In genomic region chr5:135579331-135579751, GRCm38 (mm10) we compare ENCODE assay signal across 18 mouse cellular contexts. TPM values are rescaled to one million over a fixed set of nuclear protein-coding genes. Genes with fewer than 3 reads are reported as not detected.
A peak's percentile ranks its signal among the peaks of the same experiment; 100 is the strongest.
DNase-seq lines count a peak whose midpoint lies in the region; ATAC-seq and TF ChIP-seq lines count a peak whose summit lies in the region.
"Had no signal": no experiment of that assay in that cellular context is flagged by ENCODE, and none has a peak within 500 bp of the region (broad histone marks: within the 10 kb centered on the region; RNA-seq: fewer than 3 reads in every experiment).

No protein-coding gene starts in this region.

- no peak overlapping the region for H3K9ac ChIP-seq in midbrain, embryonic 16.5 days (ENCODE audit: low read depth, low read length)
- no peak overlapping the region for H3K9ac ChIP-seq in midbrain, embryonic 15.5 days
- H3K9ac ChIP-seq: kidney, embryonic 15.5 days; limb, embryonic 15.5 days had no signal

- no peaks in the 10 kb centered on the region for H3K27me3 ChIP-seq in cerebellum, adult 2 months (ENCODE audit: control insufficient read depth, insufficient read depth, low read length)
- H3K27me3 ChIP-seq in midbrain, embryonic 16.5 days (ENCODE audit: control insufficient read depth, insufficient read depth, low read depth, low read length): no peaks in the 10 kb centered on the region
- no peaks in the 10 kb centered on the region for H3K27me3 ChIP-seq in midbrain, embryonic 15.5 days (replicated peaks)
- H3K27me3 ChIP-seq: kidney, embryonic 15.5 days; limb, embryonic 15.5 days had no signal

- H3K4me3 ChIP-seq in cerebellum, adult 2 months (replicated peaks; ENCODE audit: insufficient read depth, low read depth, low read length): no peak overlapping the region
- no peak overlapping the region for H3K4me3 ChIP-seq in midbrain, embryonic 16.5 days (ENCODE audit: low read depth, low read length)
- no peak overlapping the region for H3K4me3 ChIP-seq in midbrain, embryonic 15.5 days
- no peak overlapping the region for H3K4me3 ChIP-seq in left cerebral cortex, adult 2 months
- H3K4me3 ChIP-seq: kidney, embryonic 15.5 days; limb, embryonic 15.5 days; myocyte had no signal

- H3K4me2 ChIP-seq in midbrain, embryonic 16.5 days (ENCODE audit: low read length): no peak overlapping the region
- no peak overlapping the region for H3K4me2 ChIP-seq in midbrain, embryonic 15.5 days
- H3K4me2 ChIP-seq: kidney, embryonic 15.5 days; limb, embryonic 15.5 days had no signal

- no peak for TF ChIP-seq CTCF in cerebellum, adult 2 months (IDR thresholded peaks at IDR 0.05; ENCODE audit: borderline replicate concordance, insufficient read depth, low read depth, low read length)
- no peak for TF ChIP-seq CTCF in left cerebral cortex, adult 2 months (IDR thresholded peaks at IDR 0.05)

- no peak overlapping the region for H3K27ac ChIP-seq in cerebellum, adult 2 months (ENCODE audit: insufficient read depth, low read length)
- H3K27ac ChIP-seq in midbrain, embryonic 16.5 days (ENCODE audit: low read length): no peak overlapping the region
- H3K27ac ChIP-seq in midbrain, embryonic 15.5 days: no peak overlapping the region
- H3K27ac ChIP-seq in left cerebral cortex, adult 2 months: no peak overlapping the region
- H3K27ac ChIP-seq: kidney, embryonic 15.5 days; limb, embryonic 15.5 days had no signal

- ATAC-seq in midbrain, embryonic 16.5 days: 0 out of 2 replicates have a peak, but pooled peaks have one; percentile 62
- ATAC-seq in midbrain, embryonic 15.5 days (replicated peaks): no peak

- no peak for TF ChIP-seq POLR2A in cerebellum, adult 2 months (IDR thresholded peaks at IDR 0.05; ENCODE audit: borderline replicate concordance, insufficient read depth, low read length)

- no peaks in the 10 kb centered on the region for H3K36me3 ChIP-seq in midbrain, embryonic 16.5 days (ENCODE audit: control insufficient read depth, insufficient read depth, low read length)
- no peaks in the 10 kb centered on the region for H3K36me3 ChIP-seq in midbrain, embryonic 15.5 days (replicated peaks)
- H3K36me3 ChIP-seq: kidney, embryonic 15.5 days; limb, embryonic 15.5 days had no signal

- H3K4me1 ChIP-seq in cerebellum, adult 2 months (ENCODE audit: control insufficient read depth, insufficient read depth, low read length): no peaks in the 10 kb centered on the region
- no peaks in the 10 kb centered on the region for H3K4me1 ChIP-seq in midbrain, embryonic 16.5 days (ENCODE audit: control insufficient read depth, insufficient read depth, low read length)
- no peaks in the 10 kb centered on the region for H3K4me1 ChIP-seq in midbrain, embryonic 15.5 days
- H3K4me1 ChIP-seq: kidney, embryonic 15.5 days; limb, embryonic 15.5 days had no signal

- WGBS in cerebellum, adult 2 months: 31% methylated on average over 10 of the region's 10 CpGs
- 81% methylated on average over 10 of the region's 10 CpGs for WGBS in midbrain, embryonic 16.5 days
- WGBS in midbrain, embryonic 15.5 days: 74% methylated on average over 10 of the region's 10 CpGs

- intact Hi-C loops in left cerebral cortex, adult 2 months (cut with DNase I): no loop called here

- H3K9me3 ChIP-seq in midbrain, embryonic 16.5 days (replicated peaks; ENCODE audit: control insufficient read depth, low read length, poor library complexity, severe bottlenecking): no peaks in the 10 kb centered on the region
- H3K9me3 ChIP-seq in midbrain, embryonic 15.5 days: no peaks in the 10 kb centered on the region
- H3K9me3 ChIP-seq: kidney, embryonic 15.5 days; limb, embryonic 15.5 days had no signal

- peak; percentile 25 to 54 for DNase-seq in cerebellum, postnatal 10 days
- no peak for DNase-seq in cerebellum, adult 2 months
- peak; percentile 28 to 45 for DNase-seq in left cerebral cortex, adult 2 months (ENCODE audit: extremely low spot score in 1 of 2, low spot score in 2 of 2)
- peak; percentile 56 for DNase-seq in right cerebral cortex, postnatal 4 days
- DNase-seq in lung, adult 18-20 months: no peak
- no peak for DNase-seq in adrenal gland, adult 18-20 months (ENCODE audit: low spot score in 2 of 2)
- DNase-seq: cerebellum, adult 11-12 months; heart, adult 18-20 months; heart, postnatal 4 days; lung, postnatal 36 days; retina, postnatal 1 day had no signal

RNA-seq across cellular contexts. Expression of gene Ccl24, which starts 6.5 kb away (rescaled TPM):
- polyA plus RNA-seq in cerebellum, adult 2 months (2012; rRNA removed): 0.23 and 0.32 TPM in 2 replicates
- 1.2 and 2.3 TPM in 2 replicates for polyA plus RNA-seq in midbrain, embryonic 16.5 days (2015; fragmentation: Nextera tagmentation; extraction: Ambion mirVana)
- polyA plus RNA-seq in midbrain, embryonic 15.5 days (2015; fragmentation: Nextera tagmentation; extraction: Ambion mirVana): 1.2 and 2.8 TPM in 2 replicates
- under 1 TPM in 1 of 2 experiments, not detected in 1; 0.68 TPM for total RNA-seq in left cerebral cortex, adult 2 months (2021)
- total RNA-seq in adrenal gland, adult 18-20 months (2021): 1 to 10 TPM in 1 of 2 experiments, not detected in 1; 2.1 TPM
- total RNA-seq: ES-E14 had no signal
- polyA plus RNA-seq: myocyte had no signal

RNA-seq across cellular contexts. Expression of gene Ccl26, which starts 16.0 kb away (rescaled TPM):
- not detected in 2 replicates for polyA plus RNA-seq in cerebellum, adult 2 months (2012; rRNA removed)
- not detected in 2 replicates for polyA plus RNA-seq in midbrain, embryonic 16.5 days (2015; fragmentation: Nextera tagmentation; extraction: Ambion mirVana)
- not detected in 2 replicates for polyA plus RNA-seq in midbrain, embryonic 15.5 days (2015; fragmentation: Nextera tagmentation; extraction: Ambion mirVana)
- total RNA-seq in left cerebral cortex, adult 2 months (2021): not detected
- not detected for total RNA-seq in adrenal gland, adult 18-20 months (2021)
- total RNA-seq: ES-E14; heart, adult 18-20 months; heart, postnatal 4 days had no signal
- polyA plus RNA-seq: kidney, embryonic 15.5 days; limb, embryonic 15.5 days; myocyte; stomach, embryonic 14.5 days had no signal

RNA-seq across cellular contexts. Expression of gene Hip1, which starts 34.4 kb away (rescaled TPM):
- polyA plus RNA-seq in cerebellum, adult 2 months (2012; rRNA removed): 32.3 and 35.2 TPM in 2 replicates
- polyA plus RNA-seq in midbrain, embryonic 16.5 days (2015; fragmentation: Nextera tagmentation; extraction: Ambion mirVana): 39.4 and 39.7 TPM in 2 replicates
- 37.6 and 38.2 TPM in 2 replicates for polyA plus RNA-seq in midbrain, embryonic 15.5 days (2015; fragmentation: Nextera tagmentation; extraction: Ambion mirVana)
- 10 to 100 TPM; 48.7 to 51.9 TPM for total RNA-seq in left cerebral cortex, adult 2 months (2021)
- 10 to 100 TPM; 19.7 to 24.4 TPM for total RNA-seq in adrenal gland, adult 18-20 months (2021)

RNA-seq across cellular contexts. Expression of gene Rhbdd2, which starts 53.1 kb away (rescaled TPM):
- 58.1 and 62.4 TPM in 2 replicates for polyA plus RNA-seq in cerebellum, adult 2 months (2012; rRNA removed)
- polyA plus RNA-seq in midbrain, embryonic 16.5 days (2015; fragmentation: Nextera tagmentation; extraction: Ambion mirVana): 86.9 and 93.9 TPM in 2 replicates
- polyA plus RNA-seq in midbrain, embryonic 15.5 days (2015; fragmentation: Nextera tagmentation; extraction: Ambion mirVana): 85.2 and 89.9 TPM in 2 replicates
- 10 to 100 TPM; 84.3 to 85.9 TPM for total RNA-seq in left cerebral cortex, adult 2 months (2021)
- 10 to 100 TPM; 43.1 to 46.3 TPM for total RNA-seq in adrenal gland, adult 18-20 months (2021)

Comparison
In these comparisons a context has a peak if more than half of its experiments do, and no peak if none do; other contexts are left out.
1. DNase-seq: peak in cerebellum, postnatal 10 days (2 of 2), left cerebral cortex, adult 2 months (2 of 2) and right cerebral cortex, postnatal 4 days (single experiment); none in cerebellum, adult 2 months (0 of 2), lung, adult 18-20 months (0 of 2) and adrenal gland, adult 18-20 months (0 of 2).